Mouse (Mus musculus): ENCODE measurements around the gene Pbld2.

Gene Pbld2

DNA sequence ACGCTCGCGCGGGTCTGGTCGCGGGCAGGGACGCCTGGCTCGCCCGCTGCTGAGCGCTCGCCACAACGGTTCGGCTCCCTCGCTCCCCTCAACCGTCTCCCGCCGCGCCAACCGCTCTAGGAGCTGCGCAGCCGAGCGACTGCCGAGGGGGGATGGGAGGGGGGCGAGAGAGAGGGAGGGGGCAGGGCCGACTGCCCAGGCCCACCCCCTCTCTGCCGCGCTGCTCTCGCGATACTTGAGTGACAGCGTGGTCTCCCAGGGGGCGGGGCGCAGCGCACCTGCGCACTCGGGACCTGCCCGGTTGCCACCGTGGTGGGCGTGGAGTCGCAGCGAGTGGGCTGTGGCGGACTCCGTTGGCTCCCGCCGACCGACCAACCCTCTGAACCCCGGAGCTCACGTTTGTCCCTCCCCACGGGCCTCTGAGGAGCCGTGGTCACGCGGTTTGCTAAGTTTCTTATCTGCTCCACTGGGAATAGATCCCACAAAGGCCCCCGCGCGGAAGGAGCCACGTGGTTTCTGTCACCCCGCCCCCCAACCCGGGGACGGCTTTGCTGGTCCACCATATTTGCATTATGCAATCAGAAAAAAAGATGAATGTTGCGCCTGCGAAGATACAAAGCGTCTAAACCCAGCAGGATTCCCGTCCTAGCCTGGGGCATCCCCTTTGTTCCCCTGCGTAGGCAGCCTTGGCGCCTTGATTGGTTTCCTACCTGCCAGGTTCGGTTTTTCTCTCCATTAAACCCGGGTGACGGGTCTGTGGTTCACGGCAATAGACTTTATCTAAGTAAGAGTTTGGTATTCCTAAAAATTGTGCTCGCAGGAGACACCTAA lies at the start of gene Pbld2, which contains the start of gene Hnrnph3:
TSS of gene Pbld2 (plus strand) at position 567 of the 831 bp plus-strand sequence.
TSS of gene Hnrnph3 (minus strand) at position 469 of the 831 bp plus-strand sequence.
- peak; percentile 99 for DNase-seq (ENCODE audit: low spot score)

GRCm38 (mm10) chr10:62979667-62980038 lies 44.5 kb upstream of the Pbld2 start:
- DNase-seq (ENCODE audit: low spot score), result no peak

GRCm38 (mm10) chr10:62980039-62980954 lies 43.8 kb upstream of the Pbld2 start, which contains the start of gene Rufy2:
Gene Rufy2, plus strand, starts transcription at chr10:62980223.
- DNase-seq (ENCODE audit: low spot score), result peak; percentile 81

GRCm38 (mm10) chr10:62984072-62984471 lies 40.0 kb upstream of the Pbld2 start:
- DNase-seq (ENCODE audit: low spot score), result no peak

DNA sequence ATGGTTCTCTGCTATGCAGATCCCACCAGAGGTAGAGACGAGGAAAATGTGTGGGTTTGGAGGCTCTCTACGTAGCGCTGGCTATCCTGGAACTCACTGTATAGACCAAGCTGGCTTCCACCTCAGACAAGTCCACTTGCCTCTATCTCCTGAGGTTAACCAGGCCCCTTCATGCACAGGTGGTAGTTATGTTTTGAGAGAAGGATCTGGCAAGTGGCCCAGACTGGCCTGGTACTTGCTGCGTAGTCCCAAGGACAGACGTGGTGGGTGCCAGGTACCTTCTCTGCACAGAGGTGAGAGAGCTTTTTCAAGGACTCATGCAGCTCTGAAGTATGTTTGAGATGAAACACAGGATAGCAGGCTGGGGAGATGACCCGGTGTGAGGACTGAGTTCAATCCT lies 39.6 kb upstream of the Pbld2 start:
- peak; percentile 14 for DNase-seq (ENCODE audit: low spot score)

GRCm38 (mm10) chr10:62987341-62987740 lies 36.8 kb upstream of the Pbld2 start:
- DNase-seq (ENCODE audit: low spot score), result no peak

GRCm38 (mm10) chr10:62990636-62991035 lies 33.5 kb upstream of the Pbld2 start:
- no peak for DNase-seq (ENCODE audit: low spot score)

- DNase-seq (ENCODE audit: low spot score), result no peak
Observed at GRCm38 (mm10) chr10:62993991-62994390, 30.1 kb upstream of the Pbld2 start.

DNA sequence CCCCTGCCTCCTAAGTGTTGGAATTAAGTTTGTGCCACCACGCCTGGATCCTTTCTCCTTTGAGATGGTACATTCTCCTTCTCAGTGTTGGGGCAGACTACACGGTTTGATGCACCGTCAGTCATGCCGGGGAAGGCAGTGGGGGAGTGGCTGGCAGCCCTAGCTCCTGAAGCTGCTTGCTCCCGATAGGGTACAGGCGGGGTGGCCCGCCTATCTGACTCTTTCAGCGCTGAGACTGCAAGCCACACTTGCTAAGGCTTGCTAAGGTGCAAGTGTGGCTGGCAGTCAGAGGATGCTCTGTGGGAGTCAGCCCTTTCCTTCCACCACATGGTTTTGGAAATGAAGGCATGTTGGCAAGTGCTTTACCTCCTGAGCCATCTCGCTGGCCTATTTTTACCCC lies 23.5 kb upstream of the Pbld2 start:
- no peak for DNase-seq (ENCODE audit: low spot score)

DNA sequence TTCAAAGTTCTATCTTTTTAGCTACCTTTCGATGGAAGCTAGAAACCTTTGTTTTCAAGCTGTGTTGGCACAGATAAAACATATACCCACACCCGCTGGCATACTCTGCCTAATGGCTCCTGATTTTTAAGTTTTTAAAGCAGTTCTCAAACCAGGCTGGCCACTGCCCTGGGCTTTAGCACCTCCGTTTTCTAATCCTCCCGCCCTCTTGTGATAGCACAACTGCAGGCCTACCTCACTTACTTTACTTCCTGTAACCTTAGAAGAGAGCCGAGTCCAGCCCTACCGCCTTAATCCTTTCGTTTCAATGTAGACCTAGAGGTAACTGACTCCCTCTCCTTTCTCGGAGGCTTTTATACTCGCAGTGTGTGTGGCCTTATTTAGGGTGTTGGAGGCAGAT lies 20.9 kb upstream of the Pbld2 start:
- no peak for DNase-seq (ENCODE audit: low spot score)

GRCm38 (mm10) chr10:63004556-63004955 lies 19.6 kb upstream of the Pbld2 start:
- DNase-seq (ENCODE audit: low spot score), result no peak

DNA sequence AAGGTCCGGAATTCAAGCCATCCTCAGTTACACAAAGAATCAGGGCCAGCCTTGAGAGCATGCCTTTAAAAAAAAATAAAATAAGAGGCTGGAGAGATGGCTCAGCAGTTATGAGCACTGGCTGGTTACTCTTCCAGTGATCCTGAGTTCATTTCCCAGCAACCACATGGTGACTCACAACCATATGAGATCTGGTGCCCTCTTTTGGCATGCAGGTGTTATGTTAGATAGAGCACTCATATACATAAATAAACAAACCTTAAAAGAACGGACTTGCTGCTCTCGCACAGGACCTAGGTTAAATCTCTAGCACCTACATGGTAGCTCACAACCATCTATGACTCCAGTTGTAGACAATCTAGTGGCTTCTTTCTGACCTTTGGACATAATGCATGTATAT lies 15.9 kb upstream of the Pbld2 start:
- no peak for DNase-seq (ENCODE audit: low spot score)

GRCm38 (mm10) chr10:63010268-63010667 lies 13.8 kb upstream of the Pbld2 start:
- DNase-seq (ENCODE audit: low spot score), result no peak

DNA sequence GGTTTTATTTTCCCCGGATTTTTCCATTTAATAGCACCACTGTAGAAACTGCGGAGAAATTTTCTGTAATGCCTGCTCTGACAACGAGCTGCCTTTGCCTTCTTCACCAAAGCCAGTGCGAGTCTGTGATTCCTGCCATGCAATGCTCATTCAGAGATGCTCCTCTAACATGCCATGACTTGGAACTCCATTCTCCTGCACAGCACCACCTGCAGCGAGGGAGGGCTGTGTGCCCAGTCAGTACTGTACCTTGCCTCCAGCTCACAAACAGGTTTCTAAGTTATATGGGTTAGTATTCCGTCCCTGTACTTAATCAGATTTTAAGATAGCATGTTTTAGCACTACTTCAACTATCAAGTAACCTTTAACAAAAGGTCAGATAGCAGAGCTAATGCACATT lies 12.6 kb upstream of the Pbld2 start:
- DNase-seq (ENCODE audit: low spot score), result no peak

DNA sequence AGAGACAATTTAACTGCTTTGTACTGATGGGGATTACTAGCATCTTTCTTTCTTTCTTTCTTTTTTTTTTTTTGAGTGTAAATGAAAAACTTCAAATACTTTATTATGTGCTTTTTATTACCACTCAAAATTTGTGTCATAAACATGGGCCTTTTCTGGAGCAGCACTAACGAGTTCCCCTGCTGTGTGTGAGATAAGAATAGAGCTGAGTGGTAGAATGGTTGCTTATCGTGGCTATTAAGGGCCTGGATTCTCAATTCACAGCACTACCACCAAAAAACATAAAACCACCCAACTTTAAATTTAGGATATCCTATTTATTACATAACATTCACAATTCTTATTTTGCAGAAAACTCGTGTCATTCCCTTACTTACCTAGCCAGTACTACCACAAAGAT lies 10.6 kb upstream of the Pbld2 start:
- DNase-seq (ENCODE audit: low spot score), result no peak

GRCm38 (mm10) chr10:63014168-63014567 lies 9.9 kb upstream of the Pbld2 start:
- DNase-seq (ENCODE audit: low spot score), result no peak

- no peak for DNase-seq (ENCODE audit: low spot score)
Observed at GRCm38 (mm10) chr10:63019304-63019703, 4.8 kb upstream of the Pbld2 start.

DNA sequence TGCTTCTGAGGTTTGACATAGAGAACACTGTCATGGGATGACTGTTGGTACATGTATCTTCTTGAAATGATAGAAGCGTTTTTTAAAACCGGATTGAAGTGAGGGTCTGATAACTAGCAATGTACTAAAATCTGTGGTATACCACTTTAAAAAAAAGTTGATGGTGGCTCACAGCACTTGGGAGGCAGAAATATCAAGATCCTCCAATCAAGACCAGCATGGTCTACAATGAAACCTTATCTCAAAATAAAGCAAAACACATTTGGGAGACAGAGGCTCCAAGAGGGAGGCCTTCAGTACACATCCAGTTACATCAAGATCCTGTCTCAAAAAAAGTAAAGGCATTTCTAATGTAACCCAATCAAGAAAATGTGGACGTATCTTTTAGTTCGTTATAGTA lies 2.4 kb upstream of the Pbld2 start:
- DNase-seq (ENCODE audit: low spot score), result no peak

DNA sequence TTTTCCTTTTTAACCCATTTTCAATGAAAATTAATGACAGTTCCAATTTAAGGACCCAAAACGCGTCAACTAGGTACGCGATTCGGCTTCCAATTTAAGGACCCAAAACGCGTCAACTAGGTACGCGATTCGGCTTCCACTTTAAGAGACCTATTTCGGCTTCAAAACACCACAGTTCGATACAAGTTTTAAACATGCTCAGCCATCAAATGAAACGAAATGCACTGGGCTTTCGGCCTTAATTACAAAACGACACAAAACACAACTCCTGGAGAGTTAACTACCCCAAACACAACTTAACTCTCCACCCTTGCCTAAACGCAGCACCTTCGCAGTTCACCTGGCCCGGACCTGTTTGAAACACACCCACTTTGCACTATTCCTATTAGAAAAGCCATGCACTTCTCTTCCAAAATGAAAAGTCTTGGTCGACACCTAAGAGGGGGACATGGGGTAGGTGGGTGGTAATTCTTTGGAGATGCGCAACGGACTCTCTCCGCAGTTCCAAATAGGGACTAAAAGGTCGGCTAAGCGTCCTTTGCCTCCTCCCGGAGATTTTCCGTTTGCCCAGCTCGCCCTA lies 1.5 kb upstream of the Pbld2 start:
- no peak for DNase-seq (ENCODE audit: low spot score)

DNA sequence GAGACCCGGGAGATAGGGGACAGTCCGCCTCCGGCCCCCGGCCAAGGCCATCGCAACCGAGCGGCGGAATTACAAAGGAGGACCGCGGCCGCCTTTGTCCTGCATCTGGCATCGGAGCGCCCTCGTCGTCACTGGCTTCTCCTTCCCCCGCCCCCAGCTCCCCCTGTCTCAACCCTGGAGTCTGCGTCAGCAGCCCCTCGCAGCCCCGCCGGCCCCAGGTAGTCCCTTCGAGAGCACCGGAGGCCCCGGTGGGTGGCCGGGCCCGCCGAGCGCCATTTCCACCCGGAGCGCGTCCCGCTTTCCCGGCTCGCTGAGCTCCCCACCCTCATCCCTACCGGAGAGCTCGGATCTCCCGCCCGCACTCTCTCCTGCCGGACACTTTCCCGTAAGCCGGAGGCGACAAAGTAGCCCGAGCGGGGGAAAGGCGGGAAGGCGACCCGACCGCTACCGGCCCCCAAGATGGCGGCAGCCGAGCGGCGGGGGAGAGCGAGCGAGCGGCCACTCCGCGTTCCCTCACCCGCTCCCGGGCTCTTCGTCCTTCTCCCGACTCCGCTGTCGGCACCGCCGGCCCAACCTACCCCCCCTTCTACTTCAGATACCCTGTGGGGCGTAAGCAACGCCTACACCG lies 880 bp upstream of the Pbld2 start:
- DNase-seq (ENCODE audit: low spot score), result peak; percentile 72

GRCm38 (mm10) chr10:63024580-63024910 lies 430 bp downstream of the Pbld2 start:
- DNase-seq (ENCODE audit: low spot score), result peak; percentile 70

DNA sequence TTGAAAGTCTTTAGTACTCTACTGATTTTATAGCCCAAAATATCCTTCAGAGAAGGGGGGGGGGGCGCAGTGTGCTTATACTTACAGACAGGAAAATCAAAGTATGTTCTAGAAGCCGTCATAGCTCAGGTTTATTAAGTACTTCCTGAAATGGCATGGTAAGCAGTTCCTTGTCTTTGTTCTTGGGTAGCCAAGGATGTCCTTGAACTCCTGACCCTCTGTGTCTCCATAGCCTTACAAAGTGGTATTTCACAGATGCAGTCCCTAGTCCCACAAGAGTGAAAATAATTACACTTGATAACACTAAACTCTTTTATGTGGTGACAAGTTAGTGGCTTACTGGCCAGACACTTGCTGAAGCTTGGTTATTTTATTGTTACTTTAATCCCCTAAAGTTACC lies 901 bp downstream of the Pbld2 start:
- no peak for DNase-seq (ENCODE audit: low spot score)
